Mouse (Mus musculus): ENCODE measurements around the gene Chsy1. TPM values are rescaled to one million over a fixed set of nuclear protein-coding genes. Genes with fewer than 3 reads are reported as not detected.

Gene Chsy1
- polyA plus RNA-seq, 1 experiment = 6.8 TPM

DNA sequence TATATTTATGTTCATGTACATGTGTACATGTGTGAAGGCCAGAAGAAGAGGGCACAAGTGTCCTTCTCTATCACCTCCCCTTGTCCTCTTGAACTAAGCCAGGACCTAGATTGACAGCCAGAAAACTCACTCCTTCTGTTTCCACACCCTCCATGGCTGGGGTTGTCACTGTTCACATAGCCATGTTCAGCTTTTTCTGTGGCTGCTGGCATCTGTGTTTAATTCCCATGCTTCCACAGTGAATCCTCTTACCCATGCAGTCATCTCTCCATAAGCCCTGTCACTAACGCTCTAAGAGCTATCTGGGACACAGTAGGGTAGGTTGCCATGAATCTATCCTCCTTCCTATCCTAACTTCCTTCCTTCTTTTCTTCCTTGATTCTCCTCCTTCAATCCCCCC lies 86.6 kb downstream of the Chsy1 start:
- H3K27me3 ChIP-seq (ENCODE audit: control insufficient read depth, insufficient read depth, low read length) = no peaks in the 10 kb centered on the region
- no peak for DNase-seq
- no peak overlapping the region for H3K4me3 ChIP-seq (replicated peaks; ENCODE audit: insufficient read depth, low read depth, low read length)
- no peaks in the 10 kb centered on the region for H3K4me1 ChIP-seq (ENCODE audit: control insufficient read depth, insufficient read depth, low read length)
- TF ChIP-seq POLR2A (IDR thresholded peaks at IDR 0.05; ENCODE audit: borderline replicate concordance, insufficient read depth, low read length) = no peak
- no peak for TF ChIP-seq CTCF (IDR thresholded peaks at IDR 0.05; ENCODE audit: borderline replicate concordance, insufficient read depth, low read depth, low read length)
- WGBS = 100% methylated on average over 1 of the region's 1 CpGs
- H3K27ac ChIP-seq (ENCODE audit: insufficient read depth, low read length) = no peak overlapping the region

DNA sequence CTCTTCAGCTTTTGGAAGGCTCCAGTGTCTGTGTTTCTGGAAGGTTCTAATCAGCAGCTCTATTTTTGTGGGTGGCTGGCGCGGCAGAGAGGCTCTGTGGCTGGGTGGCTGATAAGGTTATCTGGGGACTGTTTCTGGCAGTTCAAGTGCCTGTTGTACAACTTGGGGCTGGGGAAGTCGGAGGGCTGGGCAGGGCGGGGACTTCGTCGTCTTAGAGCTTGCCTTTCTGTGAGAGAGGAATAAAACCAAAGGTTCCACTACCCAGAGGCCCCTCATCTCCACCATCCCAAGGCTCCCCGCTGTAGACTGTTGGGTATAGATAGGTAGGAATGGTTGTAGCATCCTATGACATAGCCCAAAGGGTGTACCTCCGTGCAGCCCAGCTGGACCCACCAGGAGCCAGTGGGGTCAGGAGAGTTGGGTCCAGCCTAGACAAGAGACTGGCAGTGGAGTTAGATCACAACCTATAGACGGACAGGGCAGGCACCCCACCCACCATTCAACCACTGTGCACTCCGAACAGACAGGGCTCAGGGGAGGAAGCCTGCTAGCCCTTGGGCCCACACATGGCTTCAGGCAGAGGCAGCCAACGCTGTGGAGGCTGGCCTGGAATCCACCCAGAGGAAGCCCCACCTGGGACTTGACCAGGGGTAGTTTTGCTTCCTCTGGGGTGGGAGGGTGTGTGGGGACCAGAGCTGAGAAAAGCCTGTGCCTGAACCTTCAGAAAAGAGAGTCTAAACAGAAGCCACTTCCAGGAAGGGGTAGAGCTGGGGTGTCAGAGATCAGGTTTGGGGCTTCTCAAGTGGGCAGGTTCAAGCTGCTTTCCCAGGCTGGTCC lies 87.5 kb downstream of the Chsy1 start:
- no peaks in the 10 kb centered on the region for H3K27me3 ChIP-seq (ENCODE audit: control insufficient read depth, insufficient read depth, low read length)
- no peak overlapping the region for H3K27ac ChIP-seq (ENCODE audit: insufficient read depth, low read length)
- no peak overlapping the region for H3K4me3 ChIP-seq (replicated peaks; ENCODE audit: insufficient read depth, low read depth, low read length)
- H3K4me1 ChIP-seq (ENCODE audit: control insufficient read depth, insufficient read depth, low read length) = no peaks in the 10 kb centered on the region
- no peak for DNase-seq
- 84% methylated on average over 11 of the region's 11 CpGs for WGBS
- TF ChIP-seq CTCF (IDR thresholded peaks at IDR 0.05; ENCODE audit: borderline replicate concordance, insufficient read depth, low read depth, low read length) (no peak), POLR2A (IDR thresholded peaks at IDR 0.05; ENCODE audit: borderline replicate concordance, insufficient read depth, low read length) (no peak)

DNA sequence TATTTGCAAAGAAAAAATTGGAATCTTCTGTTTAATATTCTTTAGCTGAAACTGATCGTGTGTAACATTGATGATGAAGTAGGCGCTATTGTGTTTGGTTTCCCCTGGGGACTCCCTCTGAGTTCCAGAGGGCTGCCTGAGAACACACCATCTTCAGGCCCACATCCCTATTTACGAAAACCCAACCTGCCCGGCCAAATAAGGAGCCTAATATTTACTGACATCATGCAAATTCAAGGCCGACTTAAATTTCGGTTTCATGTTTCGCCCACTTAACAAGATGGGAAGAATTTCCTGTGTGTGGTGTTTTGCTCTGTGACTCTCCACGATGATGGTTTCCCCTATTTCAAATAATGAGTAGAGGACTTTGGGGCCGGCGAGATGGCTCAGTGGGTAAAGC lies 89.1 kb downstream of the Chsy1 start:
- no peaks in the 10 kb centered on the region for H3K27me3 ChIP-seq (ENCODE audit: control insufficient read depth, insufficient read depth, low read length)
- DNase-seq = no peak
- H3K4me1 ChIP-seq (ENCODE audit: control insufficient read depth, insufficient read depth, low read length) = no peaks in the 10 kb centered on the region
- H3K27ac ChIP-seq (ENCODE audit: insufficient read depth, low read length) = no peak overlapping the region
- H3K4me3 ChIP-seq (replicated peaks; ENCODE audit: insufficient read depth, low read depth, low read length) = no peak overlapping the region
- TF ChIP-seq CTCF (IDR thresholded peaks at IDR 0.05; ENCODE audit: borderline replicate concordance, insufficient read depth, low read depth, low read length) (no peak), POLR2A (IDR thresholded peaks at IDR 0.05; ENCODE audit: borderline replicate concordance, insufficient read depth, low read length) (no peak)
- WGBS = 93% methylated on average over 10 of the region's 10 CpGs

DNA sequence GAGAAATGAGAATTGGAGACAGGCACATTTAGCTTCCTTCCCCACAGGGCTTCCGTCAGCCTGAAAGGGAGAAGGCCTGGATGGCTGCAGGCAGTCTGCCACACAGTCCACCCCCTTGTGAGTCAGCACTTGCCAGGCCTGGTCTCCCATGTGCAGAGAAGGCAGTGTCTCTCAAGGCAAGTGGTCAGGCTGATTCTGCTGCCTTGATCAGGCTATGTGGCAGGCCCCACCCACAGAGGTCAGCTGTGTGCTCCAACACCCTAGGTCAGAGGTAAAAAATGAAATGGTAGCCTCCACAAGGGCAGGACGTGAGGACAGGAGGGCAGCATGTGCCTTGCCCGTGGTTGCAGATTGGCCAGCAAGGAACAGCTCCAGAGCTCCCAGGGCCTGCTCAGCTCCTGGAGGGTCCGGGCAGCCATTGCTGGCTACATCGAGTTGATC lies 90.1 kb downstream of the Chsy1 start:
- no peaks in the 10 kb centered on the region for H3K27me3 ChIP-seq (ENCODE audit: control insufficient read depth, insufficient read depth, low read length)
- TF ChIP-seq POLR2A (IDR thresholded peaks at IDR 0.05; ENCODE audit: borderline replicate concordance, insufficient read depth, low read length) = no peak
- no peak for TF ChIP-seq CTCF (IDR thresholded peaks at IDR 0.05; ENCODE audit: borderline replicate concordance, insufficient read depth, low read depth, low read length)
- H3K4me3 ChIP-seq (replicated peaks; ENCODE audit: insufficient read depth, low read depth, low read length) = no peak overlapping the region
- WGBS = 65% methylated on average over 5 of the region's 5 CpGs
- no peaks in the 10 kb centered on the region for H3K4me1 ChIP-seq (ENCODE audit: control insufficient read depth, insufficient read depth, low read length)
- DNase-seq = peak in 1 of 2 experiments; percentile 8
- no peak overlapping the region for H3K27ac ChIP-seq (ENCODE audit: insufficient read depth, low read length)

DNA sequence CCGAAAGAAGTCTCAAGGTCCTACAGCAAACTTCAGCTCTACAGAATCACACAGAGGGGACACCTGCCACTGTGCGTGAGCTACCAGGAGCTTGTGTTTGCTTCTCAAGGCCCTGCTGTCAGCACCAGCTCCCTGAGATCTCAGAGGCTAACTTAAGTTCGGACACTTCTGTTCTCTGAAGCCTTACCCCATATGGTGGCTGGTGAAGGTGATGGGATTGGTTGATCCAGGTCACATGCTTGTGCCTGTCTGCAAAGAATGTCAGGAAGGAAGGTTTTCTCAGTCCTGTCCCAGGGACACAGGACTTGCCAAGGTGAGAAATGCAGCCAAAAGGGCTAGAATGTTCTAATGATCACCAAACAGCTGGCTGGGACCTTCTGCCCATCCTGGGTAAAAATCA lies 91.1 kb downstream of the Chsy1 start:
- TF ChIP-seq POLR2A (IDR thresholded peaks at IDR 0.05; ENCODE audit: borderline replicate concordance, insufficient read depth, low read length) (no peak), CTCF (IDR thresholded peaks at IDR 0.05; ENCODE audit: borderline replicate concordance, insufficient read depth, low read depth, low read length) (no peak)
- H3K27me3 ChIP-seq (ENCODE audit: control insufficient read depth, insufficient read depth, low read length) = no peaks in the 10 kb centered on the region
- H3K4me3 ChIP-seq (replicated peaks; ENCODE audit: insufficient read depth, low read depth, low read length) = no peak overlapping the region
- H3K27ac ChIP-seq (ENCODE audit: insufficient read depth, low read length) = no peak overlapping the region
- WGBS = 83% methylated on average over 3 of the region's 3 CpGs
- no peaks in the 10 kb centered on the region for H3K4me1 ChIP-seq (ENCODE audit: control insufficient read depth, insufficient read depth, low read length)
- DNase-seq = no peak

DNA sequence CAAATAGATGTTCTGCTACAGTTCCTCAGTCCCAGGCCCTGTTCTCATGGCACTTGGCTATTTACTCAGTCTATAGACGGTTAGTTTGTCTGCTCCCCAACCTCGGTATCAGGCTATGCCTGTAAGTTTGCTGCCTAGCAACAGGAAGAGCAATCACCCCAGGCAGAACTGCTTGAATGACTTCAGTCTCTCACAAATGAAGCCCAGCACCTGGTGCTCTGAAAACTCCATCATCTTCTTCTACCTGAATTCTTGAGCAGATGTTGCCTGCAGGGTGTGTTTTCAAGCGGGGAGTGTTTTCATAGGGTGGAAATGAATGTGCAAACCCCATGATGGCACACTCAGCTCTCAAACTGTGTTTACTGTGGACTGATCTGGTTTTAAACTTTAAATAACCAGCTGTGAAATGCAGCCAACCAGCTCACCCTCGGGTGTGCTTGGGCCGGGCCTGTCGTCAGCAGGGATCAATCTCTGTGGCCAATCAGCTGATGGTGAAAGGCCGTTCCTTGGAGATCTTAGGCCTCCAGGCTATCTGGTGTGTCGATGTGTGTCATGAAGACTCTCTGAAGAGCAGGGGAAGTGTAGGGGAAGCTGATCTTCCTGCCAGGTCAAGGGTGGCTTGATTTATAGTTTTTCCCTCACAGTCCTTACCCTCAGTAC lies 91.6 kb downstream of the Chsy1 start:
- H3K4me1 ChIP-seq (ENCODE audit: control insufficient read depth, insufficient read depth, low read length) = no peaks in the 10 kb centered on the region
- 41% methylated on average over 8 of the region's 8 CpGs for WGBS
- no peak overlapping the region for H3K4me3 ChIP-seq (replicated peaks; ENCODE audit: insufficient read depth, low read depth, low read length)
- H3K27ac ChIP-seq (ENCODE audit: insufficient read depth, low read length) = no peak overlapping the region
- TF ChIP-seq POLR2A (IDR thresholded peaks at IDR 0.05; ENCODE audit: borderline replicate concordance, insufficient read depth, low read length) (no peak), CTCF (IDR thresholded peaks at IDR 0.05; ENCODE audit: borderline replicate concordance, insufficient read depth, low read depth, low read length) (no peak)
- H3K27me3 ChIP-seq (ENCODE audit: control insufficient read depth, insufficient read depth, low read length) = no peaks in the 10 kb centered on the region
- DNase-seq = no peak

DNA sequence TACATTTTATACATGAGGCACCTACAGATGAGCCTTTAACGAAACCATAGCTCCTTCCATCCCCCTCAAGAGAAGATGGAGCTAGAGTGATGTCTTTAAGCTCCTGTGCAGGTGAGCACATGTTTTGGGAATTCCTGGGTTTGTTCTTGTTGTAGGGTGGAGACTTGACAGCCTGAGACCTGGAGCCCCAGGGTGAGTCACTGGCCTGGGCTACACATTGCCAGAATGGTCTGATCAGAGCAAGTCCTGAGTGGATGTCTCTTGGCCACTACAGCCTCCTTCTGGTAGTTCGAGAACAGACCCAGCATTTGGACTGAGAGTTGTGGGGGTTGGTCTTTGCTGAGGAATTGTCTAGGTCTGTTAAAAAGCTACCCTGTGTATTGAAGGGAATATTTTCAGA lies 92.3 kb downstream of the Chsy1 start:
- 87% methylated on average over 2 of the region's 2 CpGs for WGBS
- H3K27me3 ChIP-seq (ENCODE audit: control insufficient read depth, insufficient read depth, low read length) = no peaks in the 10 kb centered on the region
- TF ChIP-seq POLR2A (IDR thresholded peaks at IDR 0.05; ENCODE audit: borderline replicate concordance, insufficient read depth, low read length) = no peak
- TF ChIP-seq CTCF (IDR thresholded peaks at IDR 0.05; ENCODE audit: borderline replicate concordance, insufficient read depth, low read depth, low read length) = no peak
- H3K4me1 ChIP-seq (ENCODE audit: control insufficient read depth, insufficient read depth, low read length) = no peaks in the 10 kb centered on the region
- H3K4me3 ChIP-seq (replicated peaks; ENCODE audit: insufficient read depth, low read depth, low read length) = no peak overlapping the region
- DNase-seq = no peak
- H3K27ac ChIP-seq (ENCODE audit: insufficient read depth, low read length) = no peak overlapping the region

DNA sequence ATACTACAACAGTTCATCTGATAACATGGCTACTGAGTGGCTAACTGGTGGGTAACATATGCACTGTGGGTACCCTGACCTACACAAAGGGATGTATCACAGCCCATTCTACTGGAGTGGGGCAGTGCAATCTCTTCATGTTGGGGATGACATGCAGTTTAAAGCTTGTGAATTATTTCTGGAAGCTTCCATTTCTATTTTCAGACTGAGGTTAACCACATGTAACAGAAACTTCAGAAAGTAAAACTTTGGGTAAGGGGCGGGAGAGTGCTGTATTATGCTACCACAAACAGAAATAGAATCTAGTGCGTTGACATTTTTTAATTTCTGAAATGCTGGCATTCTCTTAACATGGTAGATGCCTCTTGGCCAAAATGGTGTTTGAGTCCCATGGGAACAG lies 100.6 kb downstream of the Chsy1 start:
- Histone ChIP-seq H3K4me3 (replicated peaks; ENCODE audit: insufficient read depth, low read depth, low read length) (no peak overlapping the region), H3K4me1 (ENCODE audit: control insufficient read depth, insufficient read depth, low read length) (peaks cover 3% of the 10 kb centered on the region; the same call in 1 of the 2 replicates), H3K27me3 (ENCODE audit: control insufficient read depth, insufficient read depth, low read length) (no peaks in the 10 kb centered on the region), H3K27ac (ENCODE audit: insufficient read depth, low read length) (no peak overlapping the region)
- no peak for DNase-seq
- 83% methylated on average over 2 of the region's 2 CpGs for WGBS
- TF ChIP-seq POLR2A (IDR thresholded peaks at IDR 0.05; ENCODE audit: borderline replicate concordance, insufficient read depth, low read length) (no peak), CTCF (IDR thresholded peaks at IDR 0.05; ENCODE audit: borderline replicate concordance, insufficient read depth, low read depth, low read length) (no peak)
